Mouse (Mus musculus): ENCODE data around the gene Tnnc2.

- TF ChIP-seq CTCF (IDR thresholded peaks at IDR 0.05; ENCODE audit: extremely low read depth, insufficient read length, insufficient replicate concordance, low read depth, low read length) (no peak), POLR2A (IDR thresholded peaks at IDR 0.05; ENCODE audit: low read depth, low read length) (no peak)
Observed at GRCm38 (mm10) chr2:164778809-164779208, 958 bp downstream of the Tnnc2 start.

All from small intestine, adult 2 months (tissue).